Comparison of ENCODE assay signal across 25 mouse cellular contexts in genomic region chr12:85178294-85178693, GRCm38 (mm10). TPM values are rescaled to one million over a fixed set of nuclear protein-coding genes. Genes with fewer than 3 reads are reported as not detected.
DNase-seq lines count a peak whose midpoint lies in the region; ATAC-seq and TF ChIP-seq lines count a peak whose summit lies in the region.
"Had no signal": no experiment of that assay in that cellular context is flagged by ENCODE, and none has a peak within 500 bp of the region (broad histone marks: within the 10 kb centered on the region; RNA-seq: fewer than 3 reads in every experiment).

No protein-coding gene starts in this region.

- H3K27me3 ChIP-seq in hindbrain, embryonic 10.5 days (ENCODE audit: insufficient read depth, poor library complexity, severe bottlenecking) = peaks cover 86% of the 10 kb centered on the region
- H3K27me3 ChIP-seq in hindbrain, embryonic 14.5 days (ENCODE audit: control insufficient read depth, insufficient read depth, low read length) = peaks cover 10% of the 10 kb centered on the region
- H3K27me3 ChIP-seq in megakaryocyte, embryonic 14.5 days (replicated peaks) = peaks cover 95% of the 10 kb centered on the region
- peaks cover 95% of the 10 kb centered on the region for H3K27me3 ChIP-seq in embryonic facial prominence, embryonic 10.5 days (replicated peaks; ENCODE audit: low read depth, poor library complexity, severe bottlenecking)
- H3K27me3 ChIP-seq: Patski had no signal

- H3K4me3 ChIP-seq in gastrocnemius, adult 2 months = no peak overlapping the region
- H3K4me3 ChIP-seq in hindbrain, embryonic 10.5 days = no peak overlapping the region
- H3K4me3 ChIP-seq in hindbrain, embryonic 14.5 days (replicated peaks; ENCODE audit: low read length) = no peak overlapping the region
- H3K4me3 ChIP-seq in megakaryocyte, embryonic 14.5 days (replicated peaks) = peak overlapping the region; percentile 62
- H3K4me3 ChIP-seq in embryonic facial prominence, embryonic 10.5 days = no peak overlapping the region
- H3K4me3 ChIP-seq: embryonic facial prominence, embryonic 13.5 days; embryonic facial prominence, embryonic 15.5 days; erythroblast, embryonic 14.5 days; forebrain, embryonic 12.5 days had no signal

- no peak for TF ChIP-seq CTCF in gastrocnemius, adult 2 months (IDR thresholded peaks at IDR 0.05)

- H3K9me3 ChIP-seq in hindbrain, embryonic 10.5 days = no peaks in the 10 kb centered on the region
- no peaks in the 10 kb centered on the region for H3K9me3 ChIP-seq in hindbrain, embryonic 14.5 days (ENCODE audit: control insufficient read depth, low read length)
- no peaks in the 10 kb centered on the region for H3K9me3 ChIP-seq in megakaryocyte, embryonic 14.5 days
- H3K9me3 ChIP-seq in embryonic facial prominence, embryonic 10.5 days = no peaks in the 10 kb centered on the region
- H3K9me3 ChIP-seq: embryonic facial prominence, embryonic 13.5 days; embryonic facial prominence, embryonic 15.5 days; forebrain, embryonic 10.5 days; forebrain, embryonic 12.5 days; G1E had no signal

- peak; percentile 28 for DNase-seq in gastrocnemius, adult 2 months
- DNase-seq in gastrocnemius, postnatal 36 days = no peak
- DNase-seq in hindbrain, embryonic 10.5 days (ENCODE audit: low spot score) = no peak
- DNase-seq in hindbrain, embryonic 14.5 days (ENCODE audit: low spot score) = no peak
- DNase-seq in embryonic facial prominence, embryonic 10.5 days (ENCODE audit: low spot score) = no peak
- DNase-seq in urinary bladder, adult 2 months (ENCODE audit: low spot score) = no peak
- DNase-seq: adrenal gland, adult 8-10 months; adrenal gland, postnatal 14 days; adrenal gland, postnatal 36 days; cerebellum, adult 11-12 months; cerebellum, adult 2 months; cerebellum, adult 9-10 months; cerebellum, postnatal 25 days had no signal

- WGBS in hindbrain, embryonic 10.5 days = 53% methylated on average over 2 of the region's 2 CpGs
- 69% methylated on average over 2 of the region's 2 CpGs for WGBS in hindbrain, embryonic 14.5 days
- 58% methylated on average over 2 of the region's 2 CpGs for WGBS in embryonic facial prominence, embryonic 10.5 days

- no peak overlapping the region for H3K4me2 ChIP-seq in hindbrain, embryonic 14.5 days (replicated peaks)
- H3K4me2 ChIP-seq: embryonic facial prominence, embryonic 15.5 days had no signal

- intact Hi-C loops in gastrocnemius, adult 2 months (cut with DNase I) = no loop called here
- intact Hi-C loops in gastrocnemius, postnatal 36 days (cut with DNase I) = loop anchor here (5.0 kb wide), 1 partner anchor 39 kb away; the partner anchor contains the start of gene Eif2b2

- H3K9ac ChIP-seq in hindbrain, embryonic 14.5 days = no peak overlapping the region
- H3K9ac ChIP-seq: embryonic facial prominence, embryonic 13.5 days; embryonic facial prominence, embryonic 15.5 days; forebrain, embryonic 12.5 days had no signal

- H3K4me1 ChIP-seq in hindbrain, embryonic 10.5 days (replicated peaks) = peaks cover 70% of the 10 kb centered on the region
- peaks cover 43% of the 10 kb centered on the region for H3K4me1 ChIP-seq in hindbrain, embryonic 14.5 days (replicated peaks; ENCODE audit: control insufficient read depth, insufficient read depth, low read length)
- H3K4me1 ChIP-seq in megakaryocyte, embryonic 14.5 days = peaks cover 35% of the 10 kb centered on the region
- H3K4me1 ChIP-seq in embryonic facial prominence, embryonic 10.5 days = peaks cover 71% of the 10 kb centered on the region

- no peak for ATAC-seq in hindbrain, embryonic 14.5 days (ENCODE audit: low FRiP score)
- ATAC-seq in megakaryocyte, adult 5-6 weeks (ENCODE audit: poor library complexity, severe bottlenecking) = no peak
- ATAC-seq: activated CD4-positive, CD25-positive, alpha-beta regulatory T cell, adult 4 months; CD4-positive, CD25-positive, alpha-beta regulatory T cell, adult 4 months; forebrain, embryonic 14.5 days; Patski had no signal

- H3K36me3 ChIP-seq in hindbrain, embryonic 10.5 days = no peaks in the 10 kb centered on the region
- H3K36me3 ChIP-seq in hindbrain, embryonic 14.5 days (replicated peaks; ENCODE audit: control insufficient read depth, insufficient read depth) = no peaks in the 10 kb centered on the region
- no peaks in the 10 kb centered on the region for H3K36me3 ChIP-seq in megakaryocyte, embryonic 14.5 days (replicated peaks; ENCODE audit: low read length)
- H3K36me3 ChIP-seq in embryonic facial prominence, embryonic 10.5 days (replicated peaks) = no peaks in the 10 kb centered on the region
- H3K36me3 ChIP-seq: embryonic facial prominence, embryonic 13.5 days; embryonic facial prominence, embryonic 15.5 days; forebrain, embryonic 10.5 days; forebrain, embryonic 12.5 days; G1E had no signal

- no peak overlapping the region for H3K27ac ChIP-seq in gastrocnemius, adult 2 months
- peak overlapping the region; percentile 6; the same call in 1 of the 2 replicates for H3K27ac ChIP-seq in hindbrain, embryonic 10.5 days
- H3K27ac ChIP-seq in hindbrain, embryonic 14.5 days = no peak overlapping the region
- H3K27ac ChIP-seq in embryonic facial prominence, embryonic 10.5 days (replicated peaks) = 0 out of 2 replicates have a peak overlapping the region, but pooled peaks have one; percentile 36
- H3K27ac ChIP-seq: embryonic facial prominence, embryonic 13.5 days; embryonic facial prominence, embryonic 15.5 days; forebrain, embryonic 10.5 days; forebrain, embryonic 12.5 days had no signal

RNA-seq across cellular contexts. Expression of gene Pgf, which starts 0.7 kb away (rescaled TPM):
- total RNA-seq in gastrocnemius, adult 2 months (2021) = 1 to 10 TPM; 1.5 to 1.8 TPM
- 1 to 10 TPM; 1.2 to 1.9 TPM for total RNA-seq in gastrocnemius, postnatal 36 days (2021)
- polyA plus RNA-seq in hindbrain, embryonic 10.5 days (2016; fragmentation: Nextera tagmentation; extraction: Ambion mirVana) = 5.8 and 8.0 TPM in 2 replicates
- polyA plus RNA-seq in hindbrain, embryonic 14.5 days (2014; fragmentation: Nextera tagmentation; extraction: Ambion mirVana) = 7.9 and 8.3 TPM in 2 replicates
- polyA plus RNA-seq in megakaryocyte, embryonic 14.5 days (2012; ENCODE audit: insufficient read depth, low replicate concordance) = 0.10 TPM in 1 of 2 replicates, not detected in the other
- 0.14 and 0.33 TPM in 2 replicates for total RNA-seq in megakaryocyte, adult 5-6 weeks (2015)
- total RNA-seq in megakaryocyte, adult 5-6 weeks (2017) = 0.18 TPM in 1 of 2 replicates, not detected in the other
- polyA plus RNA-seq in embryonic facial prominence, embryonic 10.5 days (2016; fragmentation: Nextera tagmentation; extraction: Ambion mirVana) = 9.3 and 9.8 TPM in 2 replicates
- polyA plus RNA-seq in urinary bladder, adult 2 months (2012; rRNA removed) = 6.0 and 7.7 TPM in 2 replicates
- polyA plus RNA-seq: activated CD4-positive, CD25-positive, alpha-beta regulatory T cell, adult 4 months; CD4-positive, CD25-positive, alpha-beta regulatory T cell, adult 4 months; erythroblast, embryonic 14.5 days; G1E had no signal

RNA-seq across cellular contexts. Expression of gene Rps6kl1, which starts 27.2 kb away (rescaled TPM):
- total RNA-seq in gastrocnemius, adult 2 months (2021) = 1 to 10 TPM in 1 of 2 experiments, under 1 TPM in 1; 0.94 to 1.1 TPM
- total RNA-seq in gastrocnemius, postnatal 36 days (2021) = 1 to 10 TPM in 1 of 2 experiments, under 1 TPM in 1; 0.64 to 1.1 TPM
- polyA plus RNA-seq in hindbrain, embryonic 10.5 days (2016; fragmentation: Nextera tagmentation; extraction: Ambion mirVana) = 3.7 and 3.8 TPM in 2 replicates
- 22.9 and 24.1 TPM in 2 replicates for polyA plus RNA-seq in hindbrain, embryonic 14.5 days (2014; fragmentation: Nextera tagmentation; extraction: Ambion mirVana)
- 0.68 TPM in 1 of 2 replicates, not detected in the other for polyA plus RNA-seq in megakaryocyte, embryonic 14.5 days (2012; ENCODE audit: insufficient read depth, low replicate concordance)
- total RNA-seq in megakaryocyte, adult 5-6 weeks (2015) = 0.04 TPM in 1 of 2 replicates, not detected in the other
- total RNA-seq in megakaryocyte, adult 5-6 weeks (2017) = 0.15 TPM in 1 of 2 replicates, not detected in the other
- 2.0 and 2.2 TPM in 2 replicates for polyA plus RNA-seq in embryonic facial prominence, embryonic 10.5 days (2016; fragmentation: Nextera tagmentation; extraction: Ambion mirVana)
- 0.32 and 0.34 TPM in 2 replicates for polyA plus RNA-seq in urinary bladder, adult 2 months (2012; rRNA removed)

RNA-seq across cellular contexts. Expression of gene Eif2b2, which starts 41.0 kb away (rescaled TPM):
- total RNA-seq in gastrocnemius, adult 2 months (2021) = 10 to 100 TPM; 56.1 to 63.1 TPM
- total RNA-seq in gastrocnemius, postnatal 36 days (2021) = 10 to 100 TPM; 51.0 to 54.7 TPM
- polyA plus RNA-seq in hindbrain, embryonic 10.5 days (2016; fragmentation: Nextera tagmentation; extraction: Ambion mirVana) = 126 and 131 TPM in 2 replicates
- polyA plus RNA-seq in hindbrain, embryonic 14.5 days (2014; fragmentation: Nextera tagmentation; extraction: Ambion mirVana) = 68.6 and 77.6 TPM in 2 replicates
- 17.9 and 151 TPM in 2 replicates for polyA plus RNA-seq in megakaryocyte, embryonic 14.5 days (2012; ENCODE audit: insufficient read depth, low replicate concordance)
- 26.4 and 33.8 TPM in 2 replicates for total RNA-seq in megakaryocyte, adult 5-6 weeks (2015)
- total RNA-seq in megakaryocyte, adult 5-6 weeks (2017) = 43.8 and 68.9 TPM in 2 replicates
- polyA plus RNA-seq in embryonic facial prominence, embryonic 10.5 days (2016; fragmentation: Nextera tagmentation; extraction: Ambion mirVana) = 119 and 122 TPM in 2 replicates
- 73.8 and 82.6 TPM in 2 replicates for polyA plus RNA-seq in urinary bladder, adult 2 months (2012; rRNA removed)

Comparison
In these comparisons a context has a peak if more than half of its experiments do, and no peak if none do; other contexts are left out.
1. H3K27ac ChIP-seq: peak in hindbrain, embryonic 10.5 days (single experiment) and embryonic facial prominence, embryonic 10.5 days (single experiment); none in gastrocnemius, adult 2 months (single experiment) and hindbrain, embryonic 14.5 days (single experiment).